Mouse (Mus musculus) ES-Bruce4 (cell line): ENCODE measurements around the gene Fam83f. TPM values are rescaled to one million over a fixed set of nuclear protein-coding genes. Genes with fewer than 3 reads are reported as not detected.
A peak's percentile ranks its signal among the peaks of the same experiment; 100 is the strongest.

Experiments
- H3K27ac ChIP-seq: 2 replicates; pipeline ENCODE4 v1.5.1; 2012; ENCODE audit warnings: low read length, inconsistent platforms; ENCODE audit not compliant: insufficient read depth
- H3K27me3 ChIP-seq: 2 replicates; pipeline ENCODE4 v1.6.1; 2012; ENCODE audit warnings: mild to moderate bottlenecking, low read length, inconsistent platforms; ENCODE audit not compliant: control insufficient read depth, poor library complexity, insufficient read depth, severe bottlenecking
- H3K36me3 ChIP-seq: 2 replicates; pipeline ENCODE4 v1.6.1; 2012; ENCODE audit warnings: inconsistent platforms, mild to moderate bottlenecking, low read length, moderate library complexity; ENCODE audit not compliant: control insufficient read depth, poor library complexity, insufficient read depth, severe bottlenecking
- H3K4me1 ChIP-seq: one replicate; pipeline ENCODE4 v1.8.1; 2011; ENCODE audit warnings: low read length; ENCODE audit not compliant: control insufficient read depth, insufficient read depth
- H3K4me3 ChIP-seq: 2 replicates; pipeline ENCODE4 v1.5.1; 2011; ENCODE audit warnings: low read depth, mild to moderate bottlenecking, low read length
- H3K9ac ChIP-seq: 2 replicates; pipeline ENCODE4 v1.6.1; 2012; ENCODE audit warnings: low read depth, mild to moderate bottlenecking, inconsistent platforms; ENCODE audit not compliant: poor library complexity, severe bottlenecking
- H3K9me3 ChIP-seq: replicated peaks from 2 replicates; pipeline ENCODE4 v1.6.1; 2012; ENCODE audit warnings: mild to moderate bottlenecking, low read length, inconsistent platforms; ENCODE audit not compliant: control insufficient read depth, poor library complexity, insufficient read depth, severe bottlenecking
- CTCF ChIP-seq: IDR thresholded peaks from one replicate; pipeline ENCODE4 v1.8.1; 2011; ENCODE audit warnings: low read depth, low read length
- EP300 ChIP-seq: IDR thresholded peaks from 2 replicates; pipeline ENCODE4 v1.6.1; 2011; ENCODE audit warnings: low read depth, low read length; ENCODE audit not compliant: insufficient read depth
- POLR2A ChIP-seq: IDR thresholded peaks from one replicate; pipeline ENCODE4 v1.8.1; 2011; ENCODE audit warnings: low read length; ENCODE audit not compliant: insufficient read depth
- polyA plus RNA-seq: library from polyadenylated mRNA; stranded (reverse); fragments of >200 nt; gene quantifications from 2 replicates; pipeline ENCODE4 v1.2.4, GENCODE M21; 2011; ENCODE audit warnings: low read depth; ENCODE audit not compliant: missing spikeins, insufficient read depth, insufficient read length

Gene Fam83f
- polyA plus RNA-seq, 1 experiment: 2.7 TPM

DNA sequence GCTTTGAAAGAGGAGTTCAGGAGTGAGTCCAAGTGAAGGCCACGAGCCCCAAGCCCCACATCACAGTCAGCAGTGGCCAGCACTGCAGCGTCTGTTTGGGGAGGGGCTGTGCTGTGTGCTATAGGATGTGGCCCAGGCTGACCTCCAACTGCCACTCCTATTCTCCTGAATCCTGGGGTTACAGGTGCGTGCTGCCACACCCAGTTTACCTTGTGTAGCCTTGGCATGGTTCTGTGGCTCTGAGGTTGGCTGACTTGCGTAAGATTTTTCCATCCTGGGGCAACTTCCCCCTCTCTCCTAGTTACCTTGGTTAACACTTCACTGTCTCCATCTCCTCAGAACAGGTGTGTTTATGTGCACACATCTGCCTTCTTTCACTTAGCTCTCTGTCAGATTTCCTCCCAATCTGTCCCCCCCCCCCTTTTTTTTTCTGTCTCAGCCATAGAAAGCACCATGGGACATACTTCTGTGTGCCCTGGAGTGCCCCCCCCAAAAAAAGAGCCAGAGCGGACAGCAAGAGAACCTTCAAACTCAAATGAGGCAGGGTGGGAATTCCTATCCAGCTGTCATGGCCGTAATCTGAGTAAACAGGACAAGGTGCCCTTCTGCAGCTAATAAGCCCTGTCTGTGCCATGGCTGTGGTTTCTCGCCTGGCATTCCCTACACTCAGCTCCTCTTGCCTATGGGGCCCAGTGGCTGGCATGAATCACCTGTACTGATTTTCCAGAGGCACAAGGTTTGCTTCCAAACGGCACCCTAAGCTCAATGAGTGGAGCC is 30.0 kb downstream of the Fam83f start:
- Histone ChIP-seq H3K4me1 (no peaks in the 10 kb centered on the region), H3K9ac (no peak overlapping the region), H3K4me3 (no peak overlapping the region), H3K27ac (no peak overlapping the region), H3K36me3 (no peaks in the 10 kb centered on the region), H3K9me3 (no peaks in the 10 kb centered on the region), H3K27me3 (no peaks in the 10 kb centered on the region)
- no peak for TF ChIP-seq CTCF
- no peak for TF ChIP-seq EP300
- no peak for TF ChIP-seq POLR2A

DNA sequence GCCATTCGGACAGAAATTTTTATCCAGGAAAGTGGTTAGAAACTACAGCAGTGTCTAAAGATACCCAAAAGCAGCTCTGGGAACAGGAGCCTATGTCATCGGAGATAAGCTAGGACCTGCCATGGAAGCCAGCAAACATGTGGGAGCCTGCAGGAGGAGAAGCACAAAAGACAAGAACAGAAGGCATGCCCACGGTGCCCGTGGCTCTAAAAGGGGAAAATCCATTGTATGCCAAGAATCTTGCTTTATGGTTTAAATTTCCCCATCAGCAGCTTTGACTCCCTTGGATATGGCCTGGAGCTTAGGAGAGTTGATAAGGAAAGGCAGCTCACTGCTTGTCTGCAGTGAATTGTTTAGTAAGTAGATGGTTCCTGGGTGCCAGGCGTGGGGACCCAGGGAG is 31.3 kb downstream of the Fam83f start:
- no peak overlapping the region for H3K4me3 ChIP-seq
- TF ChIP-seq EP300 (no peak), POLR2A (no peak), CTCF (no peak)
- H3K4me1 ChIP-seq: no peaks in the 10 kb centered on the region
- H3K36me3 ChIP-seq: no peaks in the 10 kb centered on the region
- H3K9ac ChIP-seq: no peak overlapping the region
- H3K27me3 ChIP-seq: no peaks in the 10 kb centered on the region
- H3K27ac ChIP-seq: no peak overlapping the region
- no peaks in the 10 kb centered on the region for H3K9me3 ChIP-seq

DNA sequence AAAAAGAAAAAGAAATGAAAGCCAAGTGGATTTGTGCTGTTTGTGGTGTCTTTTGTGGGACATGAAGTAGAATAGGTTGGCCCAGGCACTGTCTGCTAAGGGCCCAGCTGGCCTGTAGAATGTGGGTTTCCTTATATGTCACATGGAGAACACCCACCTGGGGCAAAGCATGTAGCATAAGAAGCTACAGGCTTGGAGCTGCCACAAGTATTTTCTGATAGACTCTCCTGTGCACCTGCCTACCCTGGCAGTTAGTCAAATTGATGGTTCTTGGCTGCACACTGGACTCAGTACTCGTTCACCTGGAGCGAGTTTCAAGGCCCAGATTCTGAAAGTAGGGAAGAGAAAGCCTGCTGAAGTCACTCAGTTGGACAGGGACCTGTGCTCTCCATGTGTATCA is 31.8 kb downstream of the Fam83f start:
- Histone ChIP-seq H3K27me3 (no peaks in the 10 kb centered on the region), H3K27ac (no peak overlapping the region), H3K36me3 (no peaks in the 10 kb centered on the region), H3K9ac (no peak overlapping the region), H3K4me3 (no peak overlapping the region), H3K4me1 (no peaks in the 10 kb centered on the region), H3K9me3 (no peaks in the 10 kb centered on the region)
- TF ChIP-seq POLR2A: no peak
- no peak for TF ChIP-seq EP300
- no peak for TF ChIP-seq CTCF

DNA sequence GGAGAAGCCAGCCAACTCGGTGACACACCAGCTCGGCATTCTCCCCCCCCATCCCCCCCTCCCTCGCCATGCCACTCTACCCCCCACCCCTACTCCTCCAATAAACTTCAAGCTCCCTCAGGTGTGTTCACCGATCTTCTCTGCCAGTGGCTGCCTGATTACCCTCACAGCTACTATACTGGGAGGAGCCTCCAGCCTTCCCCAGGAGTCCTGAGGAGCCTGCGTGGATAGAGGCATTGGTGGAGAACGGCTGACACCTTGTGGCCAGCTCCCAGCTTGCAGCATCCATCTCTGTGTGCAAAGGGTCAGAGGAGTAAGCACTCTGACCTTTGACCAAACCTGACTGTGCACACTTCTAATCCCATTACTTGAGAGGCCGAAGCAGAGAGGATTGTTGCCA is 32.6 kb downstream of the Fam83f start:
- Histone ChIP-seq H3K27ac (no peak overlapping the region), H3K9me3 (no peaks in the 10 kb centered on the region), H3K9ac (no peak overlapping the region), H3K4me3 (no peak overlapping the region), H3K27me3 (no peaks in the 10 kb centered on the region), H3K36me3 (no peaks in the 10 kb centered on the region), H3K4me1 (no peaks in the 10 kb centered on the region)
- TF ChIP-seq CTCF (peak; percentile 96), POLR2A (no peak), EP300 (peak; percentile 41; the same call in 1 of the 2 replicates)

DNA sequence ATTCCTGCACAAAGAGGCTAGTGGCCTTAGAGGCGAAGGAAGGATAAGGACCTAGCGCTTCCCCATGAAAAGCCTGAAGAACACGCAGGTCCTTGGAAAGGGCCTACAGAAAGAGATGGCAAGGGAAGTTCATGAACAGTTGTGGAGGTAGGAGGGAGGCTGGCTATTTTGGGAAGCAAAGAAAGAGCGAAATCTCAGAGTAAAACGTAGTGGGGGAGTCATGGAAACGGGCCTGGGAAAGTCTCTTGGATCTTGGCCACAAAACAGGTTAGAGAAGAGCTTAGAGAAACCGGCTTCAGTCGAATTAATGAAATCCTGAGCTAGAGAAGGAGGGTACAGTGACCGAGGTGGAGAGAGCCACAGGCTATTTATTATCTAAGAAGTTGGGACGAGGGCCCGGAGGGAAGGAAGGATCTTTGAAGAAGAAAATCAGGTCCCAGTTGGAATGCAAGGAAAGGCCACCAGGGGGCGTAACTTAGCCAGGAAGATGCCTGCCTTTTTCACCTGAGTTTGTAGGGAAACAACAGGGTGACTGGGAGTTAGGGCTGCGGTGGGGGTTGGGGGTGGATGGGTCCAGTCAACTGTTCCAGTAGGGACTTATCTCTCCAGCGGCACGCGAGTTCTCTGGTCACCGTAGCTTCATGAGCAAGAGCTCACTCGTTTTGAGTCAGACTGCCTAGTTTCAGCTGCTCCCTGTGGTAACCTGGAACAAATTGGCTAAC is 34.3 kb downstream of the Fam83f start:
- H3K4me3 ChIP-seq: peak overlapping the region; percentile 49
- H3K36me3 ChIP-seq: no peaks in the 10 kb centered on the region
- H3K9ac ChIP-seq: peak overlapping the region; percentile 74
- TF ChIP-seq EP300 (no peak), CTCF (peak; percentile 79)
- H3K4me1 ChIP-seq: no peaks in the 10 kb centered on the region
- H3K27me3 ChIP-seq: no peaks in the 10 kb centered on the region
- no peak overlapping the region for H3K27ac ChIP-seq
- no peaks in the 10 kb centered on the region for H3K9me3 ChIP-seq

DNA sequence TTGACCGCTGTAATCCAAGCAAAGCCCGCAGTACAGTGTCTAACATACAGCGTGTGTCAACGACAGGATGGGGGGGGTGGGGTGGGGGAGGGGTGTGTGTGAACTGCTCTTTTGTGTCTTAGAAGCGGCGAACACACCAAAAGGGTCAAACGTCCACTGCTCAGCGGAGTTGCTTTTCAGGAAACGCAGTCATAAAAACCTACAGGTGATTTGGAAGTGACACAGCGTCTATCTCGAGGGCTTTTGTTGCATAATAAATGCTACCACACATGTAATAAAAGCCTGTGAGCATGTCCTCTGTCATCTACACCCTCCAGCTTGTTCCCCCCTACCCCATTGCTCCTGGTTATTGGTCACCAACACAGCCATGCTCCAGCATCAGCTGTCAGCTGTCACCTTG is 34.9 kb downstream of the Fam83f start:
- Histone ChIP-seq H3K4me3 (no peak overlapping the region), H3K9ac (peak overlapping the region; percentile 74), H3K27me3 (no peaks in the 10 kb centered on the region), H3K27ac (no peak overlapping the region), H3K4me1 (no peaks in the 10 kb centered on the region), H3K9me3 (no peaks in the 10 kb centered on the region), H3K36me3 (no peaks in the 10 kb centered on the region)
- TF ChIP-seq EP300 (no peak), POLR2A (no peak), CTCF (no peak)
